Mouse (Mus musculus): ENCODE data around the gene Ebna1bp2. TPM values are rescaled to one million over a fixed set of nuclear protein-coding genes. Genes with fewer than 3 reads are reported as not detected.

The Ebna1bp2 gene
- 55.9 and 58.3 TPM in 2 replicates for polyA plus RNA-seq (2015; fragmentation: Nextera tagmentation; extraction: Ambion mirVana)

GRCm38 (mm10) chr4:118620279-118620966 lies at the start of gene Ebna1bp2, which contains the start of gene Cfap57:
TSS of gene Ebna1bp2 (plus strand) at chr4:118620799.
TSS of gene Cfap57 (minus strand) at chr4:118620777.
- Histone ChIP-seq H3K36me3 (ENCODE audit: control insufficient read depth, insufficient read depth) (peaks cover 13% of the 10 kb centered on the region), H3K9me3 (replicated peaks; ENCODE audit: control insufficient read depth, low read length) (no peaks in the 10 kb centered on the region), H3K27me3 (ENCODE audit: control insufficient read depth, insufficient read depth, low read depth, low read length) (no peaks in the 10 kb centered on the region), H3K9ac (ENCODE audit: low read depth, low read length) (peak within 1 kb of the TSS; percentile 74), H3K27ac (ENCODE audit: low read length) (no peak within 1 kb of the TSS), H3K4me1 (ENCODE audit: control insufficient read depth, low read depth, low read length) (peaks cover 14% of the 10 kb centered on the region), H3K4me2 (ENCODE audit: low read depth, low read length) (peak within 1 kb of the TSS; percentile 93), H3K4me3 (ENCODE audit: low read depth, low read length) (peak within 1 kb of the TSS; percentile 85)
- WGBS (ENCODE audit: insufficient replicate concordance): under 1% methylated on average over 39 of the region's 41 CpGs
- peak; percentile 86 for ATAC-seq (ENCODE audit: low read depth)

GRCm38 (mm10) chr4:118571441-118571840 lies 49.2 kb upstream of the Ebna1bp2 start:
- no peak for ATAC-seq (ENCODE audit: low read depth)
- WGBS (ENCODE audit: insufficient replicate concordance): 60% methylated on average over 15 of the region's 15 CpGs
- Histone ChIP-seq H3K4me1 (ENCODE audit: control insufficient read depth, low read depth, low read length) (no peaks in the 10 kb centered on the region), H3K27me3 (ENCODE audit: control insufficient read depth, insufficient read depth, low read depth, low read length) (peaks cover 3% of the 10 kb centered on the region; the same call in 1 of the 2 replicates), H3K4me2 (ENCODE audit: low read depth, low read length) (no peak overlapping the region), H3K9me3 (replicated peaks; ENCODE audit: control insufficient read depth, low read length) (no peaks in the 10 kb centered on the region; the same call in 1 of the 2 replicates), H3K27ac (ENCODE audit: low read length) (no peak overlapping the region), H3K9ac (ENCODE audit: low read depth, low read length) (no peak overlapping the region), H3K36me3 (ENCODE audit: control insufficient read depth, insufficient read depth) (no peaks in the 10 kb centered on the region), H3K4me3 (ENCODE audit: low read depth, low read length) (no peak overlapping the region)

GRCm38 (mm10) chr4:118576097-118576496 lies 44.5 kb upstream of the Ebna1bp2 start:
- H3K36me3 ChIP-seq (ENCODE audit: control insufficient read depth, insufficient read depth): no peaks in the 10 kb centered on the region
- no peak overlapping the region for H3K27ac ChIP-seq (ENCODE audit: low read length)
- ATAC-seq (ENCODE audit: low read depth): no peak
- H3K4me2 ChIP-seq (ENCODE audit: low read depth, low read length): no peak overlapping the region
- no peak overlapping the region for H3K4me3 ChIP-seq (ENCODE audit: low read depth, low read length)
- H3K4me1 ChIP-seq (ENCODE audit: control insufficient read depth, low read depth, low read length): no peaks in the 10 kb centered on the region
- peaks cover 3% of the 10 kb centered on the region; the same call in 1 of the 2 replicates for H3K27me3 ChIP-seq (ENCODE audit: control insufficient read depth, insufficient read depth, low read depth, low read length)
- no peaks in the 10 kb centered on the region for H3K9me3 ChIP-seq (replicated peaks; ENCODE audit: control insufficient read depth, low read length)
- 8% methylated on average over 6 of the region's 6 CpGs for WGBS (ENCODE audit: insufficient replicate concordance)
- no peak overlapping the region for H3K9ac ChIP-seq (ENCODE audit: low read depth, low read length)

GRCm38 (mm10) chr4:118579313-118579712 lies 41.3 kb upstream of the Ebna1bp2 start:
- Histone ChIP-seq H3K9me3 (replicated peaks; ENCODE audit: control insufficient read depth, low read length) (no peaks in the 10 kb centered on the region), H3K9ac (ENCODE audit: low read depth, low read length) (no peak overlapping the region), H3K27me3 (ENCODE audit: control insufficient read depth, insufficient read depth, low read depth, low read length) (no peaks in the 10 kb centered on the region; the same call in 1 of the 2 replicates), H3K4me1 (ENCODE audit: control insufficient read depth, low read depth, low read length) (no peaks in the 10 kb centered on the region), H3K4me3 (ENCODE audit: low read depth, low read length) (no peak overlapping the region), H3K36me3 (ENCODE audit: control insufficient read depth, insufficient read depth) (no peaks in the 10 kb centered on the region), H3K27ac (ENCODE audit: low read length) (no peak overlapping the region), H3K4me2 (ENCODE audit: low read depth, low read length) (no peak overlapping the region)
- 47% methylated on average over 13 of the region's 13 CpGs for WGBS (ENCODE audit: insufficient replicate concordance)
- ATAC-seq (ENCODE audit: low read depth): no peak

GRCm38 (mm10) chr4:118581508-118581907 lies 39.1 kb upstream of the Ebna1bp2 start:
- WGBS (ENCODE audit: insufficient replicate concordance): 57% methylated on average over 11 of the region's 11 CpGs
- no peak overlapping the region for H3K27ac ChIP-seq (ENCODE audit: low read length)
- no peak overlapping the region for H3K9ac ChIP-seq (ENCODE audit: low read depth, low read length)
- no peaks in the 10 kb centered on the region for H3K36me3 ChIP-seq (ENCODE audit: control insufficient read depth, insufficient read depth)
- H3K27me3 ChIP-seq (ENCODE audit: control insufficient read depth, insufficient read depth, low read depth, low read length): no peaks in the 10 kb centered on the region; the same call in 1 of the 2 replicates
- no peaks in the 10 kb centered on the region for H3K9me3 ChIP-seq (replicated peaks; ENCODE audit: control insufficient read depth, low read length)
- ATAC-seq (ENCODE audit: low read depth): no peak
- H3K4me3 ChIP-seq (ENCODE audit: low read depth, low read length): no peak overlapping the region
- H3K4me2 ChIP-seq (ENCODE audit: low read depth, low read length): no peak overlapping the region
- no peaks in the 10 kb centered on the region for H3K4me1 ChIP-seq (ENCODE audit: control insufficient read depth, low read depth, low read length)

GRCm38 (mm10) chr4:118582629-118583028 lies 38.0 kb upstream of the Ebna1bp2 start:
- no peak overlapping the region for H3K9ac ChIP-seq (ENCODE audit: low read depth, low read length)
- H3K27me3 ChIP-seq (ENCODE audit: control insufficient read depth, insufficient read depth, low read depth, low read length): no peaks in the 10 kb centered on the region
- no peak for ATAC-seq (ENCODE audit: low read depth)
- H3K4me2 ChIP-seq (ENCODE audit: low read depth, low read length): no peak overlapping the region
- no peaks in the 10 kb centered on the region for H3K4me1 ChIP-seq (ENCODE audit: control insufficient read depth, low read depth, low read length)
- H3K4me3 ChIP-seq (ENCODE audit: low read depth, low read length): no peak overlapping the region
- no peak overlapping the region for H3K27ac ChIP-seq (ENCODE audit: low read length)
- no peaks in the 10 kb centered on the region for H3K9me3 ChIP-seq (replicated peaks; ENCODE audit: control insufficient read depth, low read length)
- 74% methylated on average over 8 of the region's 8 CpGs for WGBS (ENCODE audit: insufficient replicate concordance)
- H3K36me3 ChIP-seq (ENCODE audit: control insufficient read depth, insufficient read depth): no peaks in the 10 kb centered on the region

GRCm38 (mm10) chr4:118589053-118589732 lies 31.4 kb upstream of the Ebna1bp2 start:
- Histone ChIP-seq H3K36me3 (ENCODE audit: control insufficient read depth, insufficient read depth) (no peaks in the 10 kb centered on the region), H3K27ac (ENCODE audit: low read length) (no peak overlapping the region), H3K27me3 (ENCODE audit: control insufficient read depth, insufficient read depth, low read depth, low read length) (no peaks in the 10 kb centered on the region; the same call in 1 of the 2 replicates), H3K9me3 (replicated peaks; ENCODE audit: control insufficient read depth, low read length) (no peaks in the 10 kb centered on the region), H3K9ac (ENCODE audit: low read depth, low read length) (no peak overlapping the region), H3K4me2 (ENCODE audit: low read depth, low read length) (no peak overlapping the region), H3K4me3 (ENCODE audit: low read depth, low read length) (no peak overlapping the region), H3K4me1 (ENCODE audit: control insufficient read depth, low read depth, low read length) (no peaks in the 10 kb centered on the region)
- WGBS (ENCODE audit: insufficient replicate concordance): 63% methylated on average over 12 of the region's 12 CpGs
- no peak for ATAC-seq (ENCODE audit: low read depth)

- no peak overlapping the region for H3K27ac ChIP-seq (ENCODE audit: low read length)
- H3K4me2 ChIP-seq (ENCODE audit: low read depth, low read length): no peak overlapping the region
- H3K9ac ChIP-seq (ENCODE audit: low read depth, low read length): no peak overlapping the region
- H3K4me3 ChIP-seq (ENCODE audit: low read depth, low read length): no peak overlapping the region
- H3K36me3 ChIP-seq (ENCODE audit: control insufficient read depth, insufficient read depth): no peaks in the 10 kb centered on the region
- H3K9me3 ChIP-seq (replicated peaks; ENCODE audit: control insufficient read depth, low read length): no peaks in the 10 kb centered on the region
- ATAC-seq (ENCODE audit: low read depth): no peak
- H3K4me1 ChIP-seq (ENCODE audit: control insufficient read depth, low read depth, low read length): no peaks in the 10 kb centered on the region
- 28% methylated on average over 7 of the region's 7 CpGs for WGBS (ENCODE audit: insufficient replicate concordance)
- H3K27me3 ChIP-seq (ENCODE audit: control insufficient read depth, insufficient read depth, low read depth, low read length): no peaks in the 10 kb centered on the region; the same call in 1 of the 2 replicates
These were observed 30.9 kb upstream of the Ebna1bp2 start for GRCm38 (mm10) chr4:118589733-118590130.

- WGBS (ENCODE audit: insufficient replicate concordance): 13% methylated on average over 4 of the region's 4 CpGs
- ATAC-seq (ENCODE audit: low read depth): no peak
- Histone ChIP-seq H3K36me3 (ENCODE audit: control insufficient read depth, insufficient read depth) (no peaks in the 10 kb centered on the region), H3K4me1 (ENCODE audit: control insufficient read depth, low read depth, low read length) (no peaks in the 10 kb centered on the region; the same call in 1 of the 2 replicates), H3K9ac (ENCODE audit: low read depth, low read length) (no peak overlapping the region), H3K27me3 (ENCODE audit: control insufficient read depth, insufficient read depth, low read depth, low read length) (no peaks in the 10 kb centered on the region), H3K9me3 (replicated peaks; ENCODE audit: control insufficient read depth, low read length) (no peaks in the 10 kb centered on the region), H3K4me2 (ENCODE audit: low read depth, low read length) (no peak overlapping the region), H3K27ac (ENCODE audit: low read length) (no peak overlapping the region), H3K4me3 (ENCODE audit: low read depth, low read length) (no peak overlapping the region)
These were observed 16.5 kb upstream of the Ebna1bp2 start for GRCm38 (mm10) chr4:118604065-118604464.

Measured in liver, embryonic 16.5 days (tissue).